In genomic region chr2:3750126-3750525, GRCm38 (mm10) we compare ENCODE assay signal across 24 mouse cellular contexts.
DNase-seq lines count a peak whose midpoint lies in the region; ATAC-seq and TF ChIP-seq lines count a peak whose summit lies in the region.
"Had no signal": no experiment of that assay in that cellular context is flagged by ENCODE, and none has a peak within 500 bp of the region (broad histone marks: within the 10 kb centered on the region; RNA-seq: fewer than 3 reads in every experiment).

No protein-coding gene starts in this region.

- ATAC-seq in intestine, postnatal 0 days = no peak
- no peak for ATAC-seq in stomach, postnatal 0 days (ENCODE audit: low FRiP score, low TSS enrichment)
- ATAC-seq: forebrain, embryonic 15.5 days; hindbrain, embryonic 16.5 days; midbrain, embryonic 15.5 days had no signal

- no peaks in the 10 kb centered on the region for H3K9me3 ChIP-seq in intestine, postnatal 0 days (ENCODE audit: control insufficient read depth)
- no peaks in the 10 kb centered on the region for H3K9me3 ChIP-seq in stomach, postnatal 0 days (ENCODE audit: control insufficient read depth, low read length)
- H3K9me3 ChIP-seq: forebrain, embryonic 15.5 days; G1E; hindbrain, embryonic 10.5 days; midbrain, embryonic 15.5 days had no signal

- no peak for TF ChIP-seq CTCF in intestine, postnatal 0 days (IDR thresholded peaks at IDR 0.05; ENCODE audit: low read depth)
- TF ChIP-seq CTCF in stomach, postnatal 0 days (IDR thresholded peaks at IDR 0.05; ENCODE audit: low read depth) = no peak

- no peaks in the 10 kb centered on the region for H3K36me3 ChIP-seq in intestine, postnatal 0 days (ENCODE audit: control insufficient read depth, insufficient read depth)
- H3K36me3 ChIP-seq in stomach, postnatal 0 days (ENCODE audit: control insufficient read depth, insufficient read depth, low read length) = no peaks in the 10 kb centered on the region
- H3K36me3 ChIP-seq: forebrain, embryonic 15.5 days; hindbrain, embryonic 10.5 days; midbrain, embryonic 15.5 days had no signal

- no peak overlapping the region for H3K4me3 ChIP-seq in intestine, postnatal 0 days (ENCODE audit: low read depth, low read length)
- H3K4me3 ChIP-seq in stomach, postnatal 0 days (ENCODE audit: low read depth, low read length) = peak overlapping the region; percentile 17
- H3K4me3 ChIP-seq: forebrain, embryonic 15.5 days; gastrocnemius, adult 2 months; hindbrain, embryonic 10.5 days; midbrain, embryonic 15.5 days had no signal

- no peak overlapping the region for H3K9ac ChIP-seq in intestine, postnatal 0 days (ENCODE audit: low read depth, low read length)
- no peak overlapping the region for H3K9ac ChIP-seq in stomach, postnatal 0 days (ENCODE audit: low read length)
- H3K9ac ChIP-seq: forebrain, embryonic 15.5 days; liver, embryonic 14.5 days; midbrain, embryonic 15.5 days had no signal

- no peaks in the 10 kb centered on the region; the same call in 1 of the 2 replicates for H3K4me1 ChIP-seq in intestine, postnatal 0 days (replicated peaks; ENCODE audit: control insufficient read depth, insufficient read depth, low read length)
- H3K4me1 ChIP-seq in stomach, postnatal 0 days (replicated peaks; ENCODE audit: control insufficient read depth, insufficient read depth) = peaks cover 17% of the 10 kb centered on the region

- no peaks in the 10 kb centered on the region for H3K27me3 ChIP-seq in intestine, postnatal 0 days (replicated peaks; ENCODE audit: control insufficient read depth, insufficient read depth, low read length)
- no peaks in the 10 kb centered on the region for H3K27me3 ChIP-seq in stomach, postnatal 0 days (ENCODE audit: control insufficient read depth, insufficient read depth, low read length)
- H3K27me3 ChIP-seq: forebrain, embryonic 15.5 days; midbrain, embryonic 15.5 days had no signal

- H3K4me2 ChIP-seq in intestine, postnatal 0 days (replicated peaks; ENCODE audit: low read depth) = peak overlapping the region; percentile 37
- H3K4me2 ChIP-seq in stomach, postnatal 0 days (replicated peaks; ENCODE audit: low read depth) = peak overlapping the region; percentile 35
- H3K4me2 ChIP-seq: forebrain, embryonic 15.5 days; midbrain, embryonic 15.5 days had no signal

- no peak for TF ChIP-seq EP300 in stomach, postnatal 0 days (optimal IDR thresholded peaks at IDR 0.05)

- 42% methylated on average over 9 of the region's 9 CpGs for WGBS in intestine, postnatal 0 days
- WGBS in stomach, postnatal 0 days = 53% methylated on average over 9 of the region's 9 CpGs

- H3K27ac ChIP-seq in intestine, postnatal 0 days (ENCODE audit: low read depth, low read length) = no peak overlapping the region
- peak overlapping the region; percentile 88 for H3K27ac ChIP-seq in stomach, postnatal 0 days (replicated peaks)
- H3K27ac ChIP-seq: forebrain, embryonic 15.5 days; liver, embryonic 14.5 days; midbrain, embryonic 15.5 days had no signal

- DNase-seq in thymus, postnatal 0 days (ENCODE audit: low spot score) = peak; percentile 35
- DNase-seq in thymus, postnatal 14 days = no peak
- DNase-seq in induced T-regulatory cell, adult 2 months (ENCODE audit: low read depth) = peak; percentile 76
- no peak for DNase-seq in stomach, postnatal 0 days (ENCODE audit: low spot score)
- DNase-seq in cerebellum, adult 11 months = no peak
- DNase-seq in kidney, postnatal 25 days = no peak
- no peak for DNase-seq in left cerebral cortex, adult 8-10 months (ENCODE audit: low spot score in 2 of 2)
- DNase-seq: adrenal gland, adult 8-10 months; cerebellum, adult 9-10 months; cerebellum, postnatal 36 days; gastrocnemius, adult 2 months; heart, postnatal 14 days; kidney, adult 2 months; liver; lung, adult 2 months; lung, postnatal 10 days; right cerebral cortex, postnatal 25 days had no signal

Comparison
In these comparisons a context has a peak if more than half of its experiments do, and no peak if none do; other contexts are left out.
1. DNase-seq: peak in thymus, postnatal 0 days (single experiment) and induced T-regulatory cell, adult 2 months (single experiment); none in thymus, postnatal 14 days (single experiment), stomach, postnatal 0 days (single experiment), cerebellum, adult 11 months (single experiment), kidney, postnatal 25 days (0 of 2) and left cerebral cortex, adult 8-10 months (0 of 2).